Mouse (Mus musculus) cerebellum, adult 18-20 months (tissue): ENCODE data around the gene Timm10.

Experiments
- DNase-seq, 2 experiments: peaks; one replicate each; pipeline ENCODE4 v3.0.0; 2021

The Timm10 gene

DNA sequence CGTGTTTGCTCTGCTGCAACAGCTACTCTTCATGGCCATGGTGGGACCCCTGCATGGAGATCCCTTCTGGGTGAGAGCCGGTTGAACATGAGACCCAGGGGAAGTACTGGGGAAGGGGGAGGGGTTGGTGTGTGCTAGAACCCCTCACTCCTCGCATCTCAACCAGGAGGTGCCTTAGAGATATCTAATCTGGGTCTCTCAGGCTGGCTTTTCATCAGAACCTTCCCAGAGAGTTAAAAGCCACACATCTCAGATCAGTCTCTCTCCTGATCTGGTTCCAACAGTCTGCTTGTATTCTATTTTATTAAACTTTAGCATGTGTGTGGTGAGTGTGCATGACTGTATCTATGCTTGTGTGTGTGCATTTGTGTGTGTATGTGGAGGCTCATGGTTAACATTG, 34.6 kb downstream of the Timm10 start:
- DNase-seq: no peak

DNA sequence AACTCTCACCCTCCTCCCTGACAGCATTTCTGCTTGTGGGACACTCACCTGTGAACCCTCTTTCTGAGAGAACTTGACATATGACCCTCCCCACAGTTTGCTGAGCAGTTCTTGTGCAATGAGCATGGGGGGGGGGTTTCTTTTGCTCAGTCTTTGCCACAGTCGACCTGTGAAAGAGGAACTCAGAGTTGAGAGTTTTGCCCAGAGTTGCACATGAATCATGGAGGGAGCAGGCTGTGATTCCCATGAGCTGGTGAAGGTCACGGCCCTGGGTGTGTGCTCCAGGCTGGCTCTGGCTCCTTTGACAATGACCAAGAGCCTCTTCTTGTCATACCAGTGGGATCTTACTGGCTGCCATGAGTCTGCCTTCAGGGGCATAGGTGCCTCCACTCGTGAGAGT, 35.4 kb downstream of the Timm10 start:
- no peak for DNase-seq

DNA sequence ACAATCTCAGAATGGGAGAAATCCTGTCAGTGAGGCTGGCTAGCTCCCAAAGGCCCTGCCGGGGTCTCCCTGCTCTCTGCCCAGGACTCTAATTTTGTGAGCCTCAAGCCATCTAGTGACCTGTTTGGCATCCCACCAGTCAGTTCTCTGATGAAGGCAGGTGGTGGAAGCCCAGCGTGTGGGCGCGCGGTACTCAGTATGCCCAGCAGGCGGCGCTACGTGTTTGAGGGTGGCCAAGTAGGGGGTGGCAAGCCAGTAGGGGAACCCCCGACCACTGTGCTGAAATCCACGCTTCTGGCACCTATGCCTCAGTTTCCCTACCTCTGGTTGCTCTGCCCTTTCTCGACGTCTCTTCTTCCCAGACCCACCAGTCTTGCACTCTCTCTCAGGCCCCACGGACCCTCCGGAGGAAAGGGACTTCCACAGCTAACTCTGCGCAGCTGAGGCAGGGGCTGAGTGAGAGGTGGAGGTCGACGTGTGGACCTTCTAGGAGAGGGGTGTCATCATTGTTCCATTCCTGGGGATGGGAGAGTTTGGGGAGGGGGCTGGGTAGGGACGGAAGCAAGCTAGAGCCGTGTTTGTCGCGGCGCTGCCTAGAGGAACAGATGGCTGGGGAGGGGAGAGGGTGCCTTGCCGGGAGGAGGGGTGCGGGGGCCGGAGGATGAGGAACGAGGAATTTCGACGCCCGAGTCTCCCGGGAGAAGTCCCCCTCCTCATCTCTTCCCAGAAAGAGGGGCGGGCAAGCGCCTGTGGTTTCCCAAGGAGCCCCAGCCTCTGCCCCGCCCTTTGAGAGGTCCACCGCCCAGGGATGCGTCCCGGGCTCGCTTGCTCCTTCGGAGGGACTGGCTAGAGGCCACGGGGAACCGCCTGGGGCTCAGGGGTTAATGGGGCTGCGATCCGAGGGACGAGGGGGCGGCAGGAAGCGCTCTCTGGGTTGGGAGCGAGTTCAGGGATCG, 39.1 kb downstream of the Timm10 start:
- no peak for DNase-seq

DNA sequence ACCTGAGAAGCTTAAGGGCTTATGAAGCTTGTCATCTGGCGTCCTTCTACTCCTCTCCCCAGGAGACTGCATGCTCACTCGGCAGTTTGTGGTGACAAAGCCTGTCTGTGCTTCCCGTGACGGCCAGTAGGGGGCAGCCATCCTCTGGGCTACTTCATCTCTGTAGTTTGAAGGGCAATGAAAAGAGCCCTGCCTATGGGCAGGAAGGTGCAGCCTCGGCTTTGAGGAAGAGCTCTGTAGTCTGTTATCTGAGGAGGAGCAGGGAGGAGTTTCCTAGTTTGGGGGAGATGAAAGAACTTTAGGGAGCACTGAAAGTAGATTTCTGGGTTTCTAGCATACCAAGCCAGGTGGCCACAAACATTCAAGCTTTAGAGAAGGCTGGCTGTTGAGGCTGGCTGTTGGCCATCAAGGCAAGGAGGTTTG, 41.7 kb downstream of the Timm10 start:
- DNase-seq: no peak

DNA sequence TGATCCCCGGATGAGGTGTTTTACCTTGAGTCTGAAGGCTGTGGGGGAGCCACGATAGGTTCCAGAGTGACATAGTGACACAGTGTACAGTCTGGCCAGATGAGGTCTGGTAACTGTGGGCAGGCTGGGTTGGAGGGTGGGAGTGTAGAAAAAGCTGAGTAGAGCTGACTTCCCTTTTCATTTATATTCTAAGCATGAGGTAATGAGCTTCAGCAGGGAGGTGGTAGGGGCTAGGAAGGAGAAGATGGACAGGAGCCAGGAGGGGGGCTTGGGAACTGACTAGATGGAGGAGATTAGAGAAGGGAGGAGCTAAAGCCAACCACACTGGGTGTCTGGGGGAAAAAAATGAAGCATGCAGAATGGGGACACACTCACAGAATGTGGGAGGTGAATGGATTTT, 42.2 kb downstream of the Timm10 start:
- DNase-seq: no peak

DNA sequence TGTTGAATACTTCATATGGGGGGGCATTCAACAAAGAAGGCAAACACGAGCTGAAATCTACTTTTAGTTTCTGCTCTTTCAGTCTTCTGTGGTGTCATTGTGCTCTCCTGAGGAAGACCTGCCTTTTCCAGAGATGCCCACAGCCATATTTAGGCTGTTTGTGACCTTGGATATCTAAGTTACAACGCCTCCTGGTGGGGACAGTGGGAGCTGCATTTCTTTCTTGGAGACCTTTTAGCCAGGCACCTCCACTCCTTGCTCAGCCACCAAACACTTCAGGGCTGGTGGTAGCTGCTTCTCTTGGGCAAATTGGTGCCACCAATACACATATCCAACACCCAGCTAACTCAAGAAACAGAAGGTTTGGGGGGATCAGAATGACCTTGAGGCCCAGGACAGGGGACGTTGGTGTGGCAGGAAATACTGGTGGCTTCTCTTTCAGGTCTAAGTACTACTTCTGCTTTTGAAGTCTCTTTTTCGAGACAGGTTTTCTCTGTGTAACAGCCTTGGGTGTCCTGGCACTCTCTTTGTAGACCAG, 43.9 kb downstream of the Timm10 start:
- DNase-seq: no peak

DNA sequence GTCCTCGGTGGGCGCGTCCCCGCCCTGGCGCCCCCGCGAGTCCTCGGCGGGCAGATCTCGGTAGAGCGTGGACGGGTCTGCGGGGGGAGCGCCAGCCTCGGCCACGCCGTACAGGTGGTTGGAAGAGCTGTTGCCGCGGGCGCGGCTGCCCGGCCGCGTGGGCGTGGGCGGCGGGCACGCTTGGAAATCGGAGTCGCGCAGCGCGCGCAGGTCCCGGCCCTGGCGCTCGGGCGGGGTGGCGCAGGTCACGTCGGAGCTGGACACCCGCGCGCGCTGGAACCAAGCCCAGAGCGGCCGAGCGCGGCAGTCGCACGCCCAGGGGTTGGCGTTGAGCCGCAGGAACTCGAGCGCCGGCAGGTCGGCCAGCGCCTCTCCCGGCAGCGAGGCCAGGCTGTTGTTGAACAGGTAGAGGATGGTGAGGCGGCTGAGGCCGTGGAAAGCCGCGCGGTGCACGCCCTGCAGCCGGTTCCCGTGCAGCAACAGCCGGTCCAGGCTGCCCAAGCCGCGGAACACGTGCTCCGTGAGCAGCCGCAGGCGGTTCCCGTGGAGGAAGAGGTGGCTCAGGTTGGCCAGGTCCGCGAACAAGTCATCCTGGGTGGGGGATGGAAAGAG, 45.4 kb downstream of the Timm10 start:
- DNase-seq: peak in 1 of 2 experiments; percentile 39

DNA sequence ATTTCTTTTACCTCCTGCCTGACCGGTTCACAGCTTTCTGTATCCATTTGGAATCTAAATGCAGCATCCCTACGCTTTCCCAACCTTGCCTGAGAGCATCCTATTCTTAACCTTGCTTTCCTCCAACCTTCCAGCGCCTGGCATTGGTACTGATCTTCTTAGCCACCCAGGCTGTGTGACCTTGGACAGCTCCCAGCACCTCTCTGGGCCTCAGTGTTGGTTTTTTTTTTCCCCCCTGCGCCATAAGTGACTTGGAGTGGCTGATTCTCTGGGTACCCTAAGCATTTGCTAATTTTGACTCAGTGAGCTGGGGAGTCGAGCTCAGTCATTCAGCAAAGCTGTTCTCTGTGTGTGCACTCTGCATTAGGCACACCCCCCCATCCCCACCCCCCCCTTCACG, 49.0 kb downstream of the Timm10 start:
- no peak for DNase-seq
